27 mouse cellular contexts compared by ENCODE assay signal in genomic region chr16:51646646-51647045, GRCm38 (mm10).
"Had no signal": no experiment of that assay in that cellular context is flagged by ENCODE, and none has a peak within 500 bp of the region (broad histone marks: within the 10 kb centered on the region; RNA-seq: fewer than 3 reads in every experiment).

No protein-coding gene starts in this region.

- H3K4me1 ChIP-seq: heart, embryonic 10.5 days; heart, embryonic 12.5 days; hindbrain, embryonic 10.5 days; hindbrain, embryonic 12.5 days; kidney, embryonic 15.5 days; limb, embryonic 10.5 days; limb, embryonic 12.5 days; liver, embryonic 13.5 days had no signal

- H3K27me3 ChIP-seq: heart, embryonic 12.5 days; hindbrain, embryonic 12.5 days; kidney, embryonic 15.5 days; limb, embryonic 12.5 days; liver, embryonic 13.5 days had no signal

- H3K27ac ChIP-seq: heart, adult 2 months; heart, embryonic 10.5 days; hindbrain, embryonic 10.5 days; hindbrain, embryonic 12.5 days; hindbrain, embryonic 14.5 days; kidney, embryonic 15.5 days; kidney, postnatal 0 days; limb, embryonic 10.5 days; limb, embryonic 12.5 days; liver, embryonic 13.5 days had no signal

- H3K36me3 ChIP-seq: heart, embryonic 10.5 days; heart, embryonic 12.5 days; hindbrain, embryonic 10.5 days; hindbrain, embryonic 12.5 days; kidney, embryonic 15.5 days; limb, embryonic 10.5 days; limb, embryonic 12.5 days; liver, embryonic 13.5 days had no signal

- H3K4me3 ChIP-seq: heart, adult 2 months; heart, embryonic 10.5 days; heart, embryonic 12.5 days; hindbrain, embryonic 10.5 days; hindbrain, embryonic 12.5 days; kidney, embryonic 15.5 days; limb, embryonic 10.5 days; limb, embryonic 12.5 days; liver, embryonic 13.5 days had no signal

- ATAC-seq: hindbrain, embryonic 16.5 days; intestine, embryonic 16.5 days had no signal

- H3K4me2 ChIP-seq: heart, embryonic 12.5 days; hindbrain, embryonic 12.5 days; hindbrain, embryonic 14.5 days; kidney, embryonic 15.5 days; limb, embryonic 12.5 days; liver, embryonic 11.5 days; liver, embryonic 13.5 days had no signal

- H3K9ac ChIP-seq: heart, embryonic 12.5 days; hindbrain, embryonic 12.5 days; hindbrain, embryonic 14.5 days; kidney, embryonic 15.5 days; limb, embryonic 12.5 days; liver, embryonic 13.5 days had no signal

- DNase-seq: gastrocnemius, postnatal 14 days; gastrocnemius, postnatal 36 days; heart, adult 11 months; heart, adult 2 months; heart, postnatal 10 days; heart, postnatal 4 days; kidney, adult 11 months; kidney, adult 2 months; kidney, adult 9 months; kidney, postnatal 14 days; kidney, postnatal 36 days; layer of hippocampus, adult 9-11 months; layer of hippocampus, postnatal 36 days; liver; liver, embryonic 13.5 days had no signal

- H3K9me3 ChIP-seq: heart, embryonic 10.5 days; heart, embryonic 12.5 days; hindbrain, embryonic 10.5 days; hindbrain, embryonic 12.5 days; kidney, embryonic 15.5 days; limb, embryonic 10.5 days; limb, embryonic 12.5 days; liver, embryonic 13.5 days had no signal
